Mouse (Mus musculus) skeletal muscle tissue, adult 2 months (tissue): ENCODE measurements at regions not wholly inside any gene's neighbourhood (a gene's known extent, or its start where the extent isn't known, plus 50 kb on each side); places are given as distances from the start of the nearest gene placed in this dataset.
A peak's percentile ranks its signal among the peaks of the same experiment; 100 is the strongest.
"Not testable (repeated sequence)": the region's sequence is repeated elsewhere in the genome, so short reads cannot be mapped to it uniquely, and the experiment has no call there.

ENCODE experiments used
- DNase-seq: peaks from one replicate; pipeline ENCODE4 v3.0.0-alpha.2; 2012; ENCODE audit warnings: low read depth, low spot score

- DNase-seq = no peak
These were observed 112.6 kb upstream of the Stt3b start for GRCm38 (mm10) chr9:115422786-115423185.

DNA sequence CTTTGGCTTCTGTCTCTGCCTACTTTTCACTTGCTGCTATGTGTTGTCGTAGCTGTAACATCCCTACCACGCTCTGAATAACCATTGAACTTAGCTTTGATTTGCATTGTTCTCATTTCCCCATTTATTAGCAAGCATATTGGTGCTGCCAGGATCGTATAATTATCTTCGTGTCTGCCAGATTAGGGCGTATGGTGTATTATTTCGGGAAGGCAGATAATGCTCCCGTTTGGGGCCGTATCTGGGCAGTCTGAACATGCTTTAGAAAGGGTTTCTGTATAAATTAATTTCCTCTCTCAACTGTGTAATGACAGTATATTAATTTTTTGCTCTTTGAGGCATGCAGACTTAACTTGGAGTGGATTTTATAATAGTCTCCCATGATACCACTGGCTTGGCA, 116.5 kb upstream of the Stt3b start:
- no peak for DNase-seq

DNA sequence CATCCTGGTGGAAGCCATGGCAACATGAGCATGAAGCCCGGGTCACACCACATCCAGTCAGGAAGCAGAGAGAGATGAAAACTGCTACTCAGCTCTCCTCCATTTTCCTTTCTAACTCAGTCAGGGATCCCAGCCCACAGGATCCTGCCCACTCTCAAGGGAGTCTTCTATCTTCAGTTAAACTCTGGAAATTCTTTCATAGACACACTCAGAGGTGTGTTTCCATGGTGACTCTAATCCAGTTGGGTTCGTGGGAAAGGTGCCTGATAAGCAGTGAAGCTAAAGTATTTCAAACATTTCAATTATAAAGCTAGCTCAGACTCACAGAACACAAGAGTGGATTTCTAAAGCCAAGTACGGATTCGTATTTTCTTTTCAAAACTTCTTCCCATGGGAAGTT, 120.0 kb upstream of the Stt3b start:
- no peak for DNase-seq

- DNase-seq = no peak
These were observed 124.5 kb upstream of the Stt3b start for GRCm38 (mm10) chr9:115434696-115435095.

GRCm38 (mm10) chr9:115436301-115436700, 126.1 kb upstream of the Stt3b start:
- no peak for DNase-seq

DNA sequence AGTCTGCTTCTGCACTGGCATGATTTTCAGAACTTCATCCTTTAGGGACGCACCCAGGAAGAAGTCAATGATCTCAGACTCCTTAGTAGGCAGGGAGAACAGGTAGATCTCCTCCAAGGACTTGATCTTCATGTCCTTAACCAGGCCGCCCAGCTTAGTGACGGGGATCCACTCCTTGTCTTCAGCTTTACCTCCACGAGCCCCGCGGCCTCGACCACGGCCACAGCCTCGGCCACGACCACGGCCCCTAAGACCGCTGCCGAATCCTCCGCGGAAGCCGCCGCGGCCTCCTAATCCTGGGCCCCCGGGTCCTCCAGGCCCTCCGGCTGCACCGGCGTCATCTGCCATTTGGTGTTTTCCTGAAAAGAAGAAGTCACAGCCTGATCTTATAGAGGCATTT, 128.0 kb upstream of the Stt3b start:
- DNase-seq = not testable (repeated sequence)

DNA sequence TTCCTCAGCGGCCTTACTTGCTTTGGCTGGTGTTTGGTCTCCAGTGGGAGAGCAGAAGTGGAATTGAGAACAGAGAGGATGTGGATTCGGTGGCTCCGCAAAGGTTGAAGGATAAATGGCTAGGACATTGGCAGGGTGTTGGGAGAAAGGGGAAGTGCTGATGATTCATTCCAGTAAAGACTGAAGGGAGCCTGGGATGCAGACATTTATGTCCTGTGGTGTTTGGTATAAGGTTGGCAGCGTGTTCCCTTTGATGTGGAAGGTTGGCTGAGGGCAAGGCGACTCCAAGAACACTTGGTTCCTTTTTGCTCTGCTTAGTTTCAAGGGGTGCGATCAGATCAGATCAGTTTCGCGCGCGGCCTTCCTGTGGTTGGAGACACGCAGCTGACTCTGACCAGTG, 136.5 kb upstream of the Stt3b start:
- no peak for DNase-seq

DNA sequence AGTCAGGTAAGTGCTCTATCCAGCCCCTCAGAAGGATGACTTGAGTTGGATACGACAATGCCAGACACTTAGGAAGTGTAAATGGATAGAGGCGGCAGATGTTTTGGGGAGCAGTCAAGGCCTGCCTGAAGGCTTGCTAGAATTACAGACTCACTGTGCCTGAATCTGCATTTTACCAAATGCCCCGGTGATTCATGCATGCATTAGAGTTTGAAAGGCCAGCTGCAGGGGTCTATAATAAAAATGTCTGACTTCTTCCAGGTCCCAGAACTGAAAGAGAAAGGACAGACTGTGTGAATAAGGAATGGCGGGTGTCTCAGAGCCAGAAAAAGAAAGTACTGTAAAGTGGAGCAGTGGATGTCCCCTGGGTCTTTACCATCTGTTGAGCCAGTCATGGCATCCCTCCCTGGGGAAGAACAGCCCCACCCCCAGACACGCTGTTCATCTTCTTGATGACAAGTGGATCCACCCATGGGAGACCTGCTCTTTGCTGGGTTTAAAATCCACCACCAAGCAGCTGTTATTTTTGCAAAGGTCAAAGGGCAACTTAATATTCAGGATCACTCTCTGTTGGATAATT, 140.6 kb upstream of the Stt3b start:
- DNase-seq = no peak

- peak; percentile 27 for DNase-seq
These were observed 144.6 kb upstream of the Stt3b start for GRCm38 (mm10) chr9:115454771-115455170.

DNA sequence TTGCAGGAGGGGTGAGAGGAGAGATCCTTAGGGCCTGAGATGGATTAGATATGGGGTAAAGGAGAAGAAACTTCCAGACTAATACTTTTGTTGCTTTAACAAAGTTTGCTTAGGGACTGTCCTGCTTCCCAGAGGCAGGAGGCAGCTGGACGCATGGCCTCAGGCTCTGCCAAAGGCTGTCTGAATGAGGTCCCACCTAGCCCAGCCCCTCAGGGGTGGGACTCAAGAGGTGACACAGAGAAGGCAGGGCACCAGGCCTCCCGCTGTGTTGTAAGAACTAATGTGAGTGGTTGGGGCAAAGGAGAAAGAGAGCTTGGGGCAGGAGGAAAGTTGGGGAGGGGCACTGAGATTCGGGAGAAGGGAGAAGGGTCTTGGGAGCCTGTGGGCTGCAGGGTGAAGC, 145.9 kb upstream of the Stt3b start:
- DNase-seq = no peak

- DNase-seq = no peak
These were observed 146.4 kb upstream of the Stt3b start for GRCm38 (mm10) chr9:115456638-115457037.

GRCm38 (mm10) chr9:115457889-115458710, 147.9 kb upstream of the Stt3b start:
- peak; percentile 41 for DNase-seq

GRCm38 (mm10) chr9:115459075-115459474, 148.9 kb upstream of the Stt3b start:
- DNase-seq = not testable (repeated sequence)

GRCm38 (mm10) chr9:115465326-115465725, 155.1 kb upstream of the Stt3b start:
- DNase-seq = no peak

DNA sequence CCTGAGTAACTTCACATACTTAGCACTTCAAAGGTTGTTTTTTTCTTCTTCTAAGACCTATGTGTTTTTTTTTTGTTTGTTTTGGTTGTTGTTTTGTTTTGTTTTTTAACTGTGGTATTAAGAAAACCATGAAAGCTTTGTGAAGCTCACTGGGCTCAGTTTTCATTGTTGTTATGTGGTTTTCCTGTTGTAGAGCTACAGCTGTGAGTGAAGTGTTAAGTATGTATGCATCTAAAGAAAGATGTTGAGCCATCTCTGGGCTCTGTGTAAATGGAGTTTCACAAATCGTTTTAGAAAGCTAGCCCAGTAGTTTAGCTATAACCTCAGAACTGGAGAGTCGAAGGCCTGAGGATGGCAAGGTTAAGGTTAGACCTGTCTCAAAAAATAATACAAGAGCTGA, 158.4 kb upstream of the Stt3b start:
- no peak for DNase-seq

- DNase-seq = no peak
These were observed 161.4 kb upstream of the Stt3b start for GRCm38 (mm10) chr9:115471582-115471981.

GRCm38 (mm10) chr9:115473037-115473436, 162.8 kb upstream of the Stt3b start:
- DNase-seq = no peak

DNA sequence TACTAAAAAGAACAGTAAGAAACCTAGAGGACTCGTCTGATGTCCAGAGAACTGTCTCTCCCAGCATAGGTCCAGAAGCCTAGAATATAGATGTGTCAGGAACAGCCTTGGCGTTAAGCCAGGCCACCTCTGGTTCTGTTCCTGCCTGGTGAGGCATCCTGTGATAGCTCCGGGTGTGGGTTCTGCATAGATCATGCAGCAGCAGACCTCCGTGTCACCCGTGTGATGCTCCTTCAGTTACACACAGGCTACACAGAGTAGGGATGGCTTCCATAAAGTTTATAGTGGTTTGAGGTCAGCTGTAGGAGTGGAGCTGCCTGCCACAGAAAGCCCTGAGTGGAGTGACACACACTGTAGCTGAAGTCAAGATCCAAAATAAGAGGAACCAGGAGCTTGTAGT, 163.6 kb upstream of the Stt3b start:
- no peak for DNase-seq

GRCm38 (mm10) chr9:115474342-115474741, 164.1 kb upstream of the Stt3b start:
- DNase-seq = no peak

- DNase-seq = no peak
These were observed 166.0 kb upstream of the Stt3b start for GRCm38 (mm10) chr9:115476205-115476604.

- DNase-seq = no peak
These were observed 167.5 kb upstream of the Stt3b start for GRCm38 (mm10) chr9:115477556-115478220.

GRCm38 (mm10) chr9:115478946-115479345, 168.7 kb upstream of the Stt3b start:
- DNase-seq = no peak

DNA sequence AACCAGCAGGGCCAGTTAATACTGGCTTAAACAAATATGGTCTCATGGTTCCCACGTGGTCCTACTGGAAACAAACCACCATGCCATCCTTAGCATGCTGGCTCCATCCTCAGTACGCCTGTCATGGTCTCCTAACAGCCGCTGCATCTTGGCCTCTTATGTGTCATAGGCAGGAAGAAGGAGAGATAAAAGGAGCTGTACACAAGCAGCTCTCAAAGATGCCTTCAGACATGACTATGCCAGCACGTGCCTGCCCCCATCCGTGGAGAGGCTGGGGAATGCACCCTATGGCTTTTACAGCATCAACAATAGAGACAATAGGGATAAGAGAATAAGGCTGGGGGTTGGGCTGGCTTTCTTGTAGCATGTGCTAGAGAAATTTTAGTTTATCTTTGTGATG, 171.0 kb upstream of the Stt3b start:
- no peak for DNase-seq
